Mouse (Mus musculus) liver, adult 2 months (tissue): ENCODE data around the gene Chit1. TPM values are rescaled to one million over a fixed set of nuclear protein-coding genes. Genes with fewer than 3 reads are reported as not detected.
A peak's percentile ranks its signal among the peaks of the same experiment; 100 is the strongest.

ENCODE experiments used
- DNase-seq: peaks from one replicate; pipeline ENCODE4 v3.0.0-alpha.2; 2011; ENCODE audit warnings: low read depth, low spot score; ENCODE audit errors: extremely low read depth
- H3K27ac ChIP-seq: fragments of 200-500 bp; replicated peaks from 2 replicates; pipeline ENCODE4 v1.5.1; 2012; ENCODE audit warnings: low read depth, mild to moderate bottlenecking, control low read depth, inconsistent platforms, low read length; ENCODE audit not compliant: insufficient read depth
- H3K27me3 ChIP-seq: fragments of 200-500 bp; 2 replicates; pipeline ENCODE4 v1.6.1; 2012; ENCODE audit warnings: mild to moderate bottlenecking, moderate library complexity, low read length, inconsistent platforms; ENCODE audit not compliant: control insufficient read depth, insufficient read depth
- H3K36me3 ChIP-seq: fragments of 200-500 bp; 2 replicates; pipeline ENCODE4 v1.6.1; 2012; ENCODE audit warnings: low read length, inconsistent platforms; ENCODE audit not compliant: control insufficient read depth, insufficient read depth
- H3K4me1 ChIP-seq: fragments of 200-500 bp; 2 replicates; pipeline ENCODE4 v1.6.1; 2011; ENCODE audit warnings: low read length; ENCODE audit not compliant: control insufficient read depth, insufficient read depth
- H3K4me3 ChIP-seq: fragments of 200-500 bp; 2 replicates; pipeline ENCODE4 v1.5.1; 2011; ENCODE audit warnings: low read depth, mild to moderate bottlenecking, control low read depth, low read length, moderate library complexity; ENCODE audit not compliant: insufficient read depth
- H3K79me2 ChIP-seq: fragments of 200-500 bp; 2 replicates; pipeline ENCODE4 v1.6.1; 2012; ENCODE audit warnings: inconsistent platforms, mild to moderate bottlenecking, low read length, moderate library complexity; ENCODE audit not compliant: control insufficient read depth, insufficient read depth
- H3K9ac ChIP-seq: fragments of 200-500 bp; 2 replicates; pipeline ENCODE4 v1.6.1; 2012; ENCODE audit warnings: low read depth, mild to moderate bottlenecking, control low read depth, inconsistent platforms, low read length
- CTCF ChIP-seq: fragments of 200-500 bp; IDR thresholded peaks from 2 replicates; pipeline ENCODE4 v1.5.1; 2011; ENCODE audit warnings: low read depth, low read length, control low read depth
- POLR2A ChIP-seq: fragments of 200-500 bp; IDR thresholded peaks from 2 replicates; pipeline ENCODE4 v1.6.1; 2011; ENCODE audit warnings: low read length, control low read depth; ENCODE audit not compliant: insufficient read depth; ENCODE audit errors: extremely low read depth
- WGBS: fragments of 180-500 bp; shearing (Covaris S2); methylation state at CpG from one replicate; pipeline ENCODE4 v1.1.7; 2018; 5-methylcytosine and 5-hydroxymethylcytosine counted together
- polyA plus RNA-seq: library from polyadenylated mRNA; depleted of rRNA; stranded (reverse); fragments of >200 nt; gene quantifications from 2 replicates; pipeline ENCODE4 v1.2.3, GENCODE M21; 2012
- total RNA-seq: library from RNA; depleted of rRNA; stranded (reverse); fragments of >200 nt; gene quantifications from 2 replicates; pipeline ENCODE4 v1.2.3, GENCODE M21; 2014

Gene Chit1
- total and polyA plus RNA-seq, 2 experiments: not detected

DNA sequence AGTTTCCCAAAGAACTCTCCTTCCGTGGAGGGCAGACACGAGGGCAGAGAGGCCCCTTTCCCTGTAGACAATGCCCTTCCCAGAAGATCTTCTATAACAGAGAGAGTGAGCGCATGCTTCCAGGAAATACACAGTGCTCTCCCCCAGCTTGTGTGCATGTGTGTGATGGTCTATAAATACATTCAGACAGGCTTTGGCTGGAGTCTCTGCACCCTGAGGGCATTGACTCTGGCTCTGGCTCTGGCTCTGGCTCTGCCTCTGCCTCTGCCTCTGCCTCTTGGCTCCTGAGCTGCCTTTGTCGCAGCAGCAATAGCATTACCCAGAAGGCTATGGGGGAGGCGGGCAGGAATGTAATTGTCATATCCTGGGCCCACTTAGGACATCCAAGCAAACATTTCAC is 7.2 kb upstream of the Chit1 start:
- no peak for TF ChIP-seq POLR2A
- TF ChIP-seq CTCF: no peak
- H3K4me3 ChIP-seq: no peak overlapping the region
- H3K79me2 ChIP-seq: no peaks in the 10 kb centered on the region
- WGBS: 54% methylated on average over 5 of the region's 5 CpGs
- H3K9ac ChIP-seq: no peak overlapping the region
- H3K4me1 ChIP-seq: peaks cover 4% of the 10 kb centered on the region; the same call in 1 of the 2 replicates
- H3K27ac ChIP-seq: no peak overlapping the region
- peak; percentile 48 for DNase-seq
- no peaks in the 10 kb centered on the region for H3K27me3 ChIP-seq
- no peaks in the 10 kb centered on the region for H3K36me3 ChIP-seq

DNA sequence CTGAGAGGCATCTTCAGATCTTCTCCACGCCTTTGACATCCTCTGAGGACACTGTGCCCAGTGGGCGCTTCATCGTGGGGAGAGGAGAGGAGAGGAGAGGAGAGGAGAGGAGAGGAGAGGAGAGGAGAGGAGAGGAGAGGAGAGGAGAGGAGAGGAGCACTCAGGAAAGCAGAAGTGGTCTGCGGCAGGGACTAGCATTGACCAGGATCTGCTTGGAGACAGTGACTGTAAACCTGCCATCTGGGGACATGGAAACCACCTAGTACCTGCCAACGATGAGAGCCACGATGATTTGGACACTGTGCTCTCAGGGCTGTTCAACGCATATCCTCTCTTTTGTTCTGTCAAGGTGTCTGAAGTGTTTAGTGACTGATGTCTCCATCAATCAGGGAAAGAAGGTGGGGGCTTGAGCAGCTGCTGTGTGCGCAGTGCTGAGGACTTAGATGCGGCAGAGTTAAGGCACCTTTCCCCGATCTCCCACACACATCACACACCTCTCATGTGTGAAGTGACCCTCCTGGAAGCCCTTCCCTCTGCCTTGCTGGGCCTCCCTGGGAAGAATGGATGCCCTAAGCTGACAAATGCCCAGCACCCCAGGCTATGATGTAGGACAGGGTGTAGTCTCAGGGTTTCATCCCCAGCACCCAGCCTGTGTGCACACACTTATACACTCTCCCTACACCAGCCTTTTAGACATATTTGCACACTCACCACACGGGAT is 5.8 kb upstream of the Chit1 start:
- H3K36me3 ChIP-seq: no peaks in the 10 kb centered on the region
- no peak overlapping the region for H3K4me3 ChIP-seq
- 94% methylated on average over 11 of the region's 11 CpGs for WGBS
- no peaks in the 10 kb centered on the region for H3K27me3 ChIP-seq
- TF ChIP-seq CTCF: no peak
- TF ChIP-seq POLR2A: no peak
- H3K79me2 ChIP-seq: no peaks in the 10 kb centered on the region
- no peak overlapping the region for H3K9ac ChIP-seq
- H3K4me1 ChIP-seq: no peaks in the 10 kb centered on the region
- DNase-seq: no peak
- no peak overlapping the region for H3K27ac ChIP-seq

- no peak overlapping the region for H3K9ac ChIP-seq
- H3K79me2 ChIP-seq: no peaks in the 10 kb centered on the region
- DNase-seq: peak; percentile 72
- no peaks in the 10 kb centered on the region for H3K36me3 ChIP-seq
- H3K27me3 ChIP-seq: no peaks in the 10 kb centered on the region
- H3K27ac ChIP-seq: no peak overlapping the region
- H3K4me3 ChIP-seq: no peak overlapping the region
- WGBS: 55% methylated on average over 3 of the region's 3 CpGs
- no peaks in the 10 kb centered on the region for H3K4me1 ChIP-seq
- TF ChIP-seq POLR2A: no peak
- no peak for TF ChIP-seq CTCF
Observed at GRCm38 (mm10) chr1:134105764-134106430, 5.1 kb upstream of the Chit1 start.

- H3K27ac ChIP-seq: no peak overlapping the region
- no peak overlapping the region for H3K4me3 ChIP-seq
- H3K27me3 ChIP-seq: no peaks in the 10 kb centered on the region
- WGBS: 6% methylated on average over 5 of the region's 5 CpGs
- H3K36me3 ChIP-seq: no peaks in the 10 kb centered on the region
- no peak overlapping the region for H3K9ac ChIP-seq
- TF ChIP-seq CTCF (peak; percentile 85), POLR2A (no peak)
- no peaks in the 10 kb centered on the region for H3K79me2 ChIP-seq
- no peaks in the 10 kb centered on the region for H3K4me1 ChIP-seq
- DNase-seq: peak; percentile 56
Observed at GRCm38 (mm10) chr1:134106719-134107118, 4.3 kb upstream of the Chit1 start.

- Histone ChIP-seq H3K36me3 (no peaks in the 10 kb centered on the region), H3K4me1 (no peaks in the 10 kb centered on the region), H3K79me2 (no peaks in the 10 kb centered on the region), H3K27me3 (no peaks in the 10 kb centered on the region), H3K27ac (no peak overlapping the region), H3K9ac (no peak overlapping the region), H3K4me3 (no peak overlapping the region)
- no peak for TF ChIP-seq CTCF
- TF ChIP-seq POLR2A: no peak
- WGBS: 89% methylated on average over 7 of the region's 7 CpGs
- no peak for DNase-seq
Observed at GRCm38 (mm10) chr1:134107777-134108176, 3.3 kb upstream of the Chit1 start.

GRCm38 (mm10) chr1:134110015-134110414 is 1.0 kb upstream of the Chit1 start:
- no peaks in the 10 kb centered on the region for H3K27me3 ChIP-seq
- no peak overlapping the region for H3K4me3 ChIP-seq
- no peaks in the 10 kb centered on the region for H3K79me2 ChIP-seq
- H3K36me3 ChIP-seq: no peaks in the 10 kb centered on the region
- TF ChIP-seq POLR2A (no peak), CTCF (no peak)
- H3K4me1 ChIP-seq: no peaks in the 10 kb centered on the region
- WGBS: 84% methylated on average over 3 of the region's 3 CpGs
- no peak overlapping the region for H3K27ac ChIP-seq
- no peak overlapping the region for H3K9ac ChIP-seq
- peak; percentile 33 for DNase-seq
